Mouse (Mus musculus) cerebellum, adult 9-10 months (tissue): ENCODE measurements around the gene Pramef12.
"Not testable (repeated sequence)": the region's sequence is repeated elsewhere in the genome, so short reads cannot be mapped to it uniquely, and the experiment has no call there.

Source experiments
- DNase-seq: peaks from one replicate; pipeline ENCODE4 v3.0.0; 2022

The Pramef12 gene

DNA sequence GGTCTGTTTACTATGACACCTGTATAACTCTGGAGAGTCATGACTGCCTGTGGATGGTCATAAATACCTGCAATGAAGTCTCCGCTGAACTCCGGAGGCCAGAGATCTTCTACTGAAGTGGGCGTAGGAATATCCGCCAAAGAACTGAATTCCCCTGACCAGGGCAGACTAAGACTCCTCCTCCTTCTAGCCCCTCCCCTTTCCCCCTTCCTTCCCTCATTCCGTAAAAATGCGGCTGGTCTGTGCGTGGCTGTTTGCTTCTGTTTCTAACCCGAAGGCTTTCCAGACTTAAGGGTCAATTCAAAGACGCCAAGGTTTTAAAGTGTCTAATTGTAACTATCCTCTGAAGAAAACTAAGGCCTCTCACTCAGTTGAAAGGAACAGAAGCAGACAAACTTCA lies at the start of gene Pramef12:
TSS of gene Pramef12 (minus strand) at position 175 of the 400 bp plus-strand sequence.
- no peak for DNase-seq

DNA sequence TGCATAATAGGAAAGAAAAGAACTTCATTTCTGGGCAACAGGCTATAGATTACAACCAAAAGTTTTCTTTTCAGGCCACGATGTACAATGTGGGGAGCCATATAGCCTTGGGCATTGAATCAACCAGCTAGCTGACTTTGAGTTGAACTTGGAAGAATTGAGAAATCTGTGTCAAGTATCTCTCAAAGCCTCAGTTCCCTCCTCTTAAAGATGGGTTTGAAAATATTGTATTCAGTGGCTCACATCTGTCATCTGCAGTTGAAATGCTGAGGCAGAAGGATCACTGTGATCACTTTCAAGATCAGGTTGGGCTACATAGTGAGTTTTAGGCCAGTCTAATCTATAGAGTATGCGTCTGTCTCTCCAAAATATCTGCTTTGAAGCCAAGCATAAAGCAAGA lies 45.0 kb upstream of the Pramef12 start, which contains the start of gene Gm9944:
TSS of gene Gm9944 (minus strand) at position 101 of the 400 bp plus-strand sequence.
- DNase-seq: no peak

DNA sequence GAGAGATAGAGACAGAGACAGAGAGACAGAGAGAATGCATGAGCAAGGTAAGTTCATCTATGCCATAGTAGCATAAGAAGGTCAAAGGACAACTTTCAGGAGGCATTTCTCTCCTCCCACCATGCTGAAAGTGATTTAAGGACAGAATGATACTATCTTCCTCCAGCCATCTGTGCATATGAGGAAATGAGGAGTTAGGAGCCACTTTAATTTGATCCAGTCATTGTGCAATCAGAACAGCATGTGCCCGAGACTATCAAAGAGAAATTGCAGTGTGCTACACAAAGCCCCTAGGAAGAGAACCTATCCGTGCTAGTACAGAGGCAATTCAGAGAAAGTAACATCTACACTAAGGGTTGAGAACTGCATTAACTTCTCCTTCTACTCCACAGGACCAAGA lies 40.3 kb upstream of the Pramef12 start:
- DNase-seq: no peak

DNA sequence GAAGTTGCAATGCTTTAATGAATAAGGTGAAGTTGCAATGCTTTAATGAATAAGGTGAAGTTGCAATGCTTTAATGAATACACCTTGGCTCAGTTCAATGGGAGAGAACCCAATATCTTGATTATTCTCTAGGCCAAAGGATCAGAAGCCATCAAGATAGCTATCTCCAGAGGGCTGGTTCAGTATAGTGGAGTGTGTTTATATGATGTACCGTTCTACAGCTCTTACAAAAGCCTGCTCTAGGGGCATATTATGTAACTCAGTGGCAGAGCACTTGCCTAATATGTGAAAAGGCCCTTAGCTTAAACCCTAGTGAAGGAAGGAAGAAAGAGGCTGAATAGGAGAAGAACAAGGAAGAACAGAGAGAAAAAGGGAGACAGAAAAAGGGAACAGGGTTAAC lies 33.3 kb upstream of the Pramef12 start:
- no peak for DNase-seq

DNA sequence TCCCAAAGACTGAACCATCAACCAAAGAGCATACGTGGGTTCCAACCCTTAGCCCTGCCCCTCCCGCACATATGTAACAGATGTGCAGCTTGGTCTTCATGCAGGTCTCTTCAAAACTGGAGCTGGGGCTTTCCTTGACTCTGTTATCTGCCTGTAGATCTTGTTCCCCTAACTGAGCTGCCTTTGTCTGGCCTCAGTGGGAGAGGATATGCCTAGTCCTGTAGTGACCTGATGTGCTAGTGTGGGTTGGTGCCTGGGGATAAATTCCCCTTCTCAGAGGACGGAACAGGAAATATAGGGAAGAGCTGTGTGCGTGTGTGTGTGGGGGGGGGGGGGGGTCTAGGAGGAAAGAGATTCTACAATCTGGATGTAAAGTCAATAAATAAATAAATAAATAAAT lies 32.8 kb upstream of the Pramef12 start:
- no peak for DNase-seq

DNA sequence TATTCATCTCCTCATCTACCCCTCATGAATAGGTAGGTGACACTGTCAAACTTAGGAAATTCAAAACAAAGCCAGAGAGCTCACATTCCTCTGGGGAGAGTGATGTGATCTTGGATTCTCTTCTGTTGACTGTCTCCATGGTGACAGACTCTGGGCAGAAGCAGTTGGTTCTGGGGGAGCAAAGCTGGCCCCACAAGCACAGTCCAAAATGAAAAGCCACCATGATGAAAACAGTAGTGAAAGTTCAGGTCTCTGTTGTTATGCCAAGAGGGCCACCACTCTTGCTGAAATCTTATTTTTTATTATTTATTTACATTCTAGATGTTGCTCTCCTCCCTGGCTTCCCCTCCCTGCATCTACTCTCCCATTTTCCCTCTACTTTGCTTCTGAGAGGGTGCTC lies 30.4 kb upstream of the Pramef12 start, which contains the start of gene 1700012P22Rik:
TSS of gene 1700012P22Rik (minus strand) at position 101 of the 400 bp plus-strand sequence.
- DNase-seq: no peak

DNA sequence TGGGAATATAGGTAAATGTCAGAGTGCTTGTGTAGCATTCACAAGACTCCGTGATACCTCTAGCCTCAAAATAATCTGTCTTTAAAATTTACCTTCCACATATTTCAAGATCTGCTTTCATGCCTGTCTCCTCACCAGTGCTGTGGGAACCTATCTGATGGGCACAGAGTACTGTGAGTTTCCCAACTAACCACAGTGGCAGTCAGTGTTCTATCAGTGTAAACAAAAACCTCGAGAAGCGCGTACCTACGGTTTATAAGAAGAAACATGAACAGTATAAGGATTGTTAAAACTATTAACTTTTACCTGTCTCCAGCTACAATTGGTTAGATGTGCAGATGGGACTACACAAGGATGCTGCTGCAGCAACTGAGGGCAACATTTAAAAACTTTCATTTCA lies 25.0 kb upstream of the Pramef12 start:
- DNase-seq: no peak

DNA sequence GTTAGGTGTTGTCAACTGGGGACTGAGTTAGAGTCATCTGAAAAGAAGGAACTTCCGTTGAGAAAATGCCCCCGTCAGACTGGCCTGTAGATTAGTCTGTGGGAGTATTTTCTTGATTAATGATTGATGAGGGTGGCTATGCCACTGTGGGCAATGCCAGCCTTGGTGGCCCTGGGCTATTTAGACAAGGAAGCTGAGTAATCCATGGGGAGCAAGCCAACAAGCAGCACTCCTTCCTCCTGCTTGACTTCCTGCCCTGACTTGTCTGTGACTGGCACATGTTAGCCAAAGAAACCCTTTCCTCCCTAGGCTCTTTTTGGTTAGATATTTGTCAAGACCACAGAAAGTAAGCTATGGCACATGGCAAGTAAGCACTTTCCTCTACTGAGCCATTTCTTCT lies 22.5 kb upstream of the Pramef12 start:
- DNase-seq: no peak

DNA sequence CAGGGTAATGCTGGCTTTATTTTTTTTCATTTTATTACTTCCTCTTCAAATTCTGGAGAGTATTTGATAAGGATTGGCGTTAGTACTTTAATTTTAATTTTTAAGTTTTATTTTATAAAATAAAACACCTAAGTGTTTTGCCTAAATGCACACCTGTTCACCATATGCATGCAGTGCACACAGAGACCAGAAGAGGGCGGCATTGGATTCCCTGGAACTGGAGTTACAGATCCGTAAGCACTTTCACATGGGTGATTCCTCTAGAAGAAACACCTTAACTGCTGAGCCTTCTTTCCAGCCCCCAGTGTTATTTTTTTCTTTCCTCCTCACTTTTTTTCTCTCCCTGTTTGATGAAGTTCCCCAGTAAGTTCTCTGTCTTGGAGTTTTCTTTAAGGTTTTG lies 20.6 kb upstream of the Pramef12 start:
- DNase-seq: peak; percentile 0

DNA sequence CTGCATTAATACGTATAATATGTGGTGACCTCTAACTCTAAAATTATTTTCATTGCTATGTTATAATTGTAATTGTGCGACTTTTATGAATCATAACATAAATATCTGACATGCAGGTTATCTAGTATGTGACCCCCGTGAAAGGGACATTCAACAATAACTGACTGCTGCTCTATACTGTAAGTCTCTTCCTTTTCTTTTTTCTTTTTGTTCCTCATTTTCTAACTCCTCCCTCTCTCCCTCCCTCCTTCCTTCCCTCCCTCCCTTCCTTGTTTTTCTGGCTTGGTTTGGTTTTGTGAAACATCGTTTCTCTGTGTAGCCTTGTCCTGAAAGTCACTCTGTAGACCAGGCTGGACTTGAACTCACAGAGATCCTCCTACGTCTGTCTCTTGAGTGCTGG lies 16.3 kb upstream of the Pramef12 start:
- DNase-seq: no peak

DNA sequence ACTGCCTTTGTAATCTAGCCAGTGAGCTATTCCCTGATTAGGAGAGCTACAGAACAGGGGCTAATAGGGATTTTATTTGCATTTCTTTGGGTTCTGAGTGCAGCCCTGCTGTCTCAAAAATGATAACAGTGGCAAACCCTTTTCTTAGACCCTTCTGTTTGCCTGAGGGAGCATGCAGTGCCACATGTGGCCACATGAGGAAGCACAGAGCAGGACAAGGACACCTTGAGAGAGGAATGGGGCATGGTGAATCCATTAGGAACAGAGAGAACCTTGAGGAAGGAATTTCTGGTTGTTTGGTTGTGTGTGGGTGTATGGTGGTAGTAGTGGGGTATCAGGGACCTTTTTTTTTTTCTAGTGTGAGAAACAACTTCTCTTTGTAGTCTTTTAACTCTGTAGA lies 12.4 kb upstream of the Pramef12 start:
- DNase-seq: no peak

DNA sequence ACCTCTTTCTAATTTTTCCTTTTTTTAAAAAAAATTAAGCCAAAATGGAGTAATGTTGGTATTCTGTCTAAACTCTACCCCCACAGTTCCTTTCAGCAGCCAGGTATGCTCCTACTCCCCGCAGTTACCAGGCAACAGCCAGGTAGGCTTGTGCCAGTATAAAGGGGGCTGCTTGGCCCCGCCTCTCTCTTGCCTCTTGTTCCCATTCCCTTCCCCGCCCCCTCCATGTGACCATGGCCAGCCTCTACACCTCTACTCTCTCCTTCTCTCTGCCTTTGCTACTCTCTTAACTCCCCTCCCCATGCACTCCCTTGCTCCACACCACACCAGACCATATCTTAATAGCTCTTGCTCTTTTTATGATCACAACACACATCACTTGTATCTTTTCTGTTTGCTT lies 2.0 kb downstream of the Pramef12 start:
- DNase-seq: no peak

DNA sequence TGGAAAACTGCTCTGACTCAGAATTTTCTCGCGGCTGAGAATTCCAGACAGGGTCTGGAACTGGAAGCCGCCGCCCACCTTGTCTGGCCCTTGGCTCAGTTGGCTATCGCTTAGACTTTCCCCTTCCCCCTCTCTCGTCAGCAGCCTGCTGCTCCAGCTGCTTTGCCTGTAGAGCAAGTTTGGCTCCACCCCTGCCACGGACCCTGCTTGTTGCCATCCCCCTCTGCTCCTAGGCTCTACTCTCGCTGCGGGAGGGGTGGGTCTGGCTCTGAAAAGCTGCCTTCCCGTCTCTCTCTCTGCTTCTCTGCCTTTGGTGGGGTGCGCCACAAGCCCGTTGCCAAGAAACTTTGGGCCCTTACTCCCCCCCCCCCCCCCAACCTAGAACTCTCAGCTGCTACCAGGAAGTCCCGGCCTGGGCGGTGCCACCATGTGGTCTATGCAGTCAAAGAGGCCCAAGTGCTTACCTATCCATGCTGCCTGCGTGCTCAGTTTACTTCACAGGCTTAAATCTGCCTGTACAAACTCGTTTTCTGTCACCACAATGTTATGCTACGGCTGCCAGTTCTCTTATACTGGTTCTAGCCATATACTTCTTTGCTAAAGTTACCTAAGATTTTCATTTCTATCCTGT lies 3.7 kb downstream of the Pramef12 start:
- DNase-seq: no peak

DNA sequence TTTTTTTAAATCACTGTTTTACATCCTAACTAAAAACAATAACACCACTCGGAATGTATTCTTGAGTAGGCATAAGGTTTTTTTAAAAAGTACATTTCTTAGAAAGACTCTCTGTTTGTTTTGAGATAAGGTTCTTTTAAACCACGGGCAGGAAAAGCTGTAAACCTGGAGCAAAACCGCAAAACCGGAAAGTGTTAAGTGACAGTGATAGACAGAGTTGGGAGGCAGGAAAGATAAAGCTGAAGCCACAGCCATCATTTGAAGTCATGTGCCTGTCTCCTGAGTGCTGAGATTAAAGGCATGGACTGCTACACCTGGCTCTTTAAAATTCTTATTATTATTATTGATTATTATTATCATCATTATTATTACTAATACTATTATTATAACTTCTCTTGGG lies 5.6 kb downstream of the Pramef12 start:
- DNase-seq: no peak

DNA sequence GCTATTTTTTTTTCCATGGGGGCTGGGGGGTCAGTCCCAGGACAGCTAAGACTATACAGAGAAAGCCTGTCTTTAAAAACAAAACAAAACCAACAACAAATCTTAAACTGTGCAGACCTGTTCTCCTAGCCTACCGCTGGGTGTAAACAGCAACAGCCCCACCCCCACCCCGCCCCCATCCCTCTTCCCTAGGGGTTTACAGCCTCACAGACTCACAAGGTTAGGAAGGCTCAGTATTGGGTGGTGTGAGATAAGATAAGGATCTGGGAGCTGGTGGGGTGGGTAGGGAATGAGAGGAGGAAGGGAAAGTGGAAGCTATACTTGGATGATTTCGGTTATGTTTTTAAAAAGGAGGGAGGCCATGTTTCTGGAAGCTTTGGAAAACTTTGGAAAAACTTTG lies 11.9 kb downstream of the Pramef12 start:
- no peak for DNase-seq

DNA sequence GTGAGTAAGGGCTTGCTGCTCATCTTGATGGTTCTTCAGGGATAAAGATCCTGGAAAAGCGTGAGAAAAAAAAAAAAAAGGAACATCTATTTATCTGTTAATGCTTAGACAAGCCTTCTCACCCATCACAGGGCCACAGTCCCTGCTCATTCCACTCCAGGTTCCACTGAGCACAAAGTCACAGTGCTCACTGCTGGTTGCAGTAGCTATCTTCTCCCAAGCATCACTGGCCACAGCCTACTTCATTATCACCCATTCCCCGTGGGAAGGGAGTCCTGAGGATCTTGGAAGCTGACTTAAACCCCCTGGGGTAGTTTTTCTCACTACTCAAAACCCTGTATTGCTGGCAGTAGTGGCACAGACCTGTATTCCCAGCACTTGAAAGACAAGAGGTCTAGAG lies 30.4 kb downstream of the Pramef12 start, which contains the start of gene Pramef20:
TSS of gene Pramef20 (minus strand) at position 23 of the 400 bp plus-strand sequence.
- no peak for DNase-seq

DNA sequence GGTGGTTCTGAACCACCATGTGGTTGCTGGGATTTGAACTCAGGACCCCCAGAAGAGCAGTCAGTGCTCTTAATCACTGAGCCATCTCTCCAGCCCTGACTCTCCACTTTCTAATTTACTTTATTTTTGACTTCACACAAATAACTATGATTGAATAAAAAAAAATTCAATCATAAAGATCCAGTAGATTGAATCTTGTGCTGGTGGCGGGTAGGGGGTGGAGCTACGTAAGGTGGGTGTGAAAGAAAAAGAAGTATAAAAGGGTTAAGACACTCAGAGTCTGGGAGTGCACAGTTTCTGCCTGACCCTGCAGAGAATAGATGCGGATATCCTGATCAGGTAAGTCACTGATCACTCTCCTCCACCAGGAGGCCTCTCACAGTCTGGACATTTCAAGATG lies 50.6 kb downstream of the Pramef12 start, which contains the start of gene Gm13119:
TSS of gene Gm13119 (plus strand) at position 301 of the 400 bp plus-strand sequence.
- not testable (repeated sequence) for DNase-seq
